Mouse (Mus musculus): ENCODE measurements around the gene Flvcr2. TPM values are rescaled to one million over a fixed set of nuclear protein-coding genes. Genes with fewer than 3 reads are reported as not detected.

Gene Flvcr2
- polyA plus RNA-seq, 1 experiment from 2014 or later, result 6.8 TPM

DNA sequence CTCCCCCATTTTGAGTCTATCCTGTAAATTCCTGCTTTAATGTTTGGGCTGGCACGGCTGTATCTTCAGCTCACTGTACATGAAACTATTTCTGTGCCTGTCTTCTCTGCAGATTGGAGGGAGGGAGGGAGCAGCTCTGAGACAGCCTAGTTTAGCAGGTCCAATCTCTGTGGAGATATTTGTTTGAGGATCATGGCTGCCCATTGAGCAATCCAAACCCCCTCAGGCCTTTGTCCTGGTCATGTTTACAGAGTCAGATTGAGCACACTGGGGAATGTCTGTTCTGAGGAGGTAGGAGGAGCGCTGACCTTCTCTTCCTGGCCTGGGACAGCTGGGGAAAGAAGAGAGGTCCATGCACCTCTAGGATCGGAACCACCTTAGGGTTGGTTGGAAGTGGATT lies 19.9 kb downstream of the Flvcr2 start:
- Histone ChIP-seq H3K4me2 (no peak overlapping the region), H3K27me3 (replicated peaks) (0 out of 2 replicates have a peak, but pooled peaks cover 3% of the 10 kb centered on the region), H3K4me1 (replicated peaks) (peaks cover 33% of the 10 kb centered on the region), H3K4me3 (no peak overlapping the region), H3K9ac (no peak overlapping the region), H3K27ac (ENCODE audit: poor library complexity, severe bottlenecking) (no peak overlapping the region), H3K36me3 (no peaks in the 10 kb centered on the region), H3K9me3 (replicated peaks) (no peaks in the 10 kb centered on the region)
- no peak for ATAC-seq (ENCODE audit: insufficient number of reproducible peaks, low FRiP score)
- WGBS, result 54% methylated on average over 3 of the region's 3 CpGs

DNA sequence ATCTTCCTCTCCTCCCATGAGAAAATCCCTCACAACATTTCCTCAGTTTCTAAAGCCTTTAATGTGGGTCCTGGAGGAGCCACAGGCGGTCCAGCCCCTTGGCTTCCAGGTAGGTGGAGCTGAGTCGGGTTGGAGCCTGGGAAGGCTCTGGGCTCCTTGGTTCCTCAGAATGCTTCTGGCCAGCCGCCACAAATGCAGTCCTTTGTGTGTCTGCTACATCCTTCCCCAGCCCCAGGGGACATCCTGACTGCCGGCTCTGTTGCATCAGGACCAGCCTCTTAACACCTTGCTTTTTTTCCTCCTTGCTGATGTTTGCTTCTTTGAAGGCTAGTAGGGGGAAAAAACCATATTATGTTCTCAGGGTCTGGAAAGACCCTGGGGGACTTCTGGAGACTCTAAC lies 21.4 kb downstream of the Flvcr2 start:
- Histone ChIP-seq H3K9ac (no peak overlapping the region), H3K4me1 (replicated peaks) (peaks cover 25% of the 10 kb centered on the region), H3K4me3 (no peak overlapping the region), H3K27me3 (replicated peaks) (0 out of 2 replicates have a peak, but pooled peaks cover 3% of the 10 kb centered on the region), H3K9me3 (replicated peaks) (no peaks in the 10 kb centered on the region), H3K36me3 (no peaks in the 10 kb centered on the region), H3K27ac (ENCODE audit: poor library complexity, severe bottlenecking) (no peak overlapping the region), H3K4me2 (no peak overlapping the region)
- 50% methylated on average over 4 of the region's 4 CpGs for WGBS
- no peak for ATAC-seq (ENCODE audit: insufficient number of reproducible peaks, low FRiP score)

DNA sequence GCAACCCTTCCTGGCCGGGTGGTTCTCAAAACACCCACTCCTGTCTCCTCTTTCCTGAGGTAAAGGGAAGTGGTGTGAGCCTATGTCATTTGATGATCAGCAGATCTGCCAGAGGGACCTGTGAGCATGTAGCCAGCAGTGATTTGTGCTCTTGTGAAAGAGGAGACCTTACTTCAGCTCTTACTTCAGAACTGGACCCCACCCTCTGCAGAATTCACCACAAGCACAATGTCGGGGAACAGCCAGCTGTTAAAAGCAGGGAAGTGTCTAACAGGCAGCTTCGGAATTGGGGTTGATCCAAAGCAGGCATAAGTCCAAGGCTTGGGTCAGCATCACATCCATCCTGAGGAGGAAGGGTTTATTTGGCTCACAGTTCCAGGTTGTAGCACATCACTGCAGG lies 25.0 kb downstream of the Flvcr2 start:
- Histone ChIP-seq H3K9ac (no peak overlapping the region), H3K27ac (ENCODE audit: poor library complexity, severe bottlenecking) (no peak overlapping the region), H3K27me3 (replicated peaks) (0 out of 2 replicates have a peak, but pooled peaks cover 3% of the 10 kb centered on the region), H3K9me3 (replicated peaks) (peaks cover 4% of the 10 kb centered on the region; the same call in 1 of the 2 replicates), H3K4me2 (no peak overlapping the region), H3K36me3 (no peaks in the 10 kb centered on the region), H3K4me1 (replicated peaks) (peaks cover 3% of the 10 kb centered on the region), H3K4me3 (no peak overlapping the region)
- ATAC-seq (ENCODE audit: insufficient number of reproducible peaks, low FRiP score), result no peak
- WGBS, result 56% methylated on average over 3 of the region's 3 CpGs

DNA sequence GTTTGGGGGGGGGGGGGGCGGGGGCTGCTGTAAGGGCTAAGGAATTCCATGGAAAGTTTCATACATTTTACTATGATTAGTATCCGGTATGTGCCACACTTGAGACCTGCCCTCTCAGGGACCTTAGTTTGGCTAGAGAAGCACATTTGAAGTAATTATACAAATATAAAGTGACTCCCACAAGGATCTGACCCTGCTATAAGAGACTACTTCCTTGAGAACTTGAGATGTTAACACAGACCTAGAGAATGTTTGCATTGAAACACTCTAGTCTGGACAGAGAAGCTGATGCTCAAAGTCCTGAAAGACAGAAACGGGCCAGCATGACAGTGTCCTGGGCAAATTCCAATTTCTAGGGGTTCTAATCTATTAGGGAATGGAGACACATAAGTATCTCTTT lies 32.6 kb downstream of the Flvcr2 start:
- Histone ChIP-seq H3K9ac (no peak overlapping the region), H3K9me3 (replicated peaks) (peaks cover under 1% of the 10 kb centered on the region; the same call in 1 of the 2 replicates), H3K36me3 (no peaks in the 10 kb centered on the region), H3K27me3 (replicated peaks) (no peaks in the 10 kb centered on the region), H3K4me3 (no peak overlapping the region), H3K4me1 (replicated peaks) (no peaks in the 10 kb centered on the region; the same call in 1 of the 2 replicates), H3K4me2 (no peak overlapping the region), H3K27ac (ENCODE audit: poor library complexity, severe bottlenecking) (no peak overlapping the region)
- ATAC-seq (ENCODE audit: insufficient number of reproducible peaks, low FRiP score), result no peak
- 70% methylated on average over 3 of the region's 3 CpGs for WGBS

DNA sequence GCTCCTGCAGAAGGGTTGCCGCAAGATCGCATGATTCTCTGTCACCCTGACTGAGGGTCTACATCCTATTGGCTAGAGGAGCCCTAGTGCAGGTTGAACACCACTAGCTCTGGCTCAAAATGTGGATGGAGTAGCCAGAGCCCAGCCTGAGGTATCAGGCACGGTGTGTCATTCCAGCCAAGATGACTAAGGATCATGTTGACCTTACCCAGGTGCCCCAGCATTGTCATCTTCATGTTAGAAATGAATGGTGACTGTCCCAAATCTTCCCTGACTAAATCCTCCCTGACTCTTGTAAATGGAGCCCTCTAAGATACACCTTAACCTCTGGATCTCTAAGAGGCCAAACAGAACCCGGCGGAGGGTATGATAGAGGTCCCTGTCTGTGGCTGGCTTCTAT lies 33.4 kb downstream of the Flvcr2 start:
- no peaks in the 10 kb centered on the region for H3K36me3 ChIP-seq
- no peak for ATAC-seq (ENCODE audit: insufficient number of reproducible peaks, low FRiP score)
- H3K27me3 ChIP-seq (replicated peaks), result no peaks in the 10 kb centered on the region
- H3K27ac ChIP-seq (ENCODE audit: poor library complexity, severe bottlenecking), result no peak overlapping the region
- no peak overlapping the region for H3K4me3 ChIP-seq
- no peaks in the 10 kb centered on the region for H3K9me3 ChIP-seq (replicated peaks)
- H3K9ac ChIP-seq, result no peak overlapping the region
- 89% methylated on average over 5 of the region's 5 CpGs for WGBS
- H3K4me2 ChIP-seq, result no peak overlapping the region
- no peaks in the 10 kb centered on the region; the same call in 1 of the 2 replicates for H3K4me1 ChIP-seq (replicated peaks)

DNA sequence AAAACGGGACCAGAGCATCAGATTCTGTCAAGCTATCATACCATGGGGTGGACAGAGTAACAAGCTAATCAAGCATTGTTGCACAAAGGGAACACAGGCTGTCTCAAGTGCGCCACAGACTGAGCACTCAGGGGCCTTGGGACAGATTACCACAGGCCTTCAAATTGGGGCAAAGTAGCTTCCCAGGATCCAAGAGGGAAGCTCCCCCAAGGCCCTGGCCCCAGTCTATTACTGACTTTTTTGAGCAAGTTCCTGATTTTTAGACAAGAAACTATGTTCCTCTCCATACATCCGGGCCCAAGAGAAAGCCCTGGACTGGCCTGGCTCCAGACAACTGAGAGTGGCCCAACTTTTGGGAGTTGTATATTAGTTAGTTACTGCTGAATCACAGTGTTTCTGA lies 35.3 kb downstream of the Flvcr2 start:
- Histone ChIP-seq H3K27me3 (replicated peaks) (no peaks in the 10 kb centered on the region), H3K9me3 (replicated peaks) (no peaks in the 10 kb centered on the region), H3K4me1 (replicated peaks) (no peaks in the 10 kb centered on the region; the same call in 1 of the 2 replicates), H3K4me3 (no peak overlapping the region), H3K9ac (no peak overlapping the region), H3K4me2 (no peak overlapping the region), H3K27ac (ENCODE audit: poor library complexity, severe bottlenecking) (no peak overlapping the region), H3K36me3 (no peaks in the 10 kb centered on the region)
- no peak for ATAC-seq (ENCODE audit: insufficient number of reproducible peaks, low FRiP score)
- 79% methylated on average over 3 of the region's 3 CpGs for WGBS

DNA sequence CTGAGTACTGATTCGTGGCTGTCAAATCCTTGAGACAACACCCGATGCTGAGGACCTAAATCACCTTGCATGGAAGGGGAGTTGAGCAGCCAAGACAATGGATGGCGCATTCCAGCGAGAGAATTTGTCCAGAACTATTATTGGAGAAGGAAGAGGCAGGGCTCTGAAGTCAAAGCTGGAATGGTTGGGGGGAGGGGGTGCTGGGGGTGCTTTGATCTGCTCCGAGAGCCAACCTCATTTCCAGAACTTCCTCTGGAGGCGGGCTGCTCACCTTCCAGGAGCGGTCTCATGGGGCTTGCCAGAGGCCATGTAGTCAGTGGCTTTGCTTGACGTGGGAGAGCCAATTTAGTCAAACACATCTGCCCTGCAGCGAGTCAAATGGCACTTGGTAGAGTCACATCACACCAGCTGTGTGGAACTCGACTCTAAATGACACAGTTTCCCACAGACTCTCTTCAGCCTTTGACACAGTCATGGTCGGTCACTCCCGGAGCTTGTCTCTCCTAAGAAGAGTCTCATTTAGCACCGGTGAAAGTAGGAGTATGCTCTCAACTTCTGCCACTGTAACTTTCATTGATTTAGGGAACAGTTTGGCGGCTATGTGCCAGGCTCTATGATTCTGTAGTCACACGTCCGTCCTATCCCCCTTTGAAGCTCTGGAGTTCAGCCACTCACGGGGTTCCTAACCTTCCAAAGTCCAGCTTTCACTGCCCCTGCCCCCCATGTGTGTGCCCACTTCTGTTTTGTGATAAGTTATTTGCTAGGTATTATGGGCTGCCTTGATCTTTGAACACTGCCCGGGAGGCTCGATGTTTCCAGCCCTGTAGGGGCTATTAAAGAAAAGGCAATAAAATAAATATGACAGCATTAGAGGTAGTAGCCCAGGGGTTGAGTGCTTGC lies 38.8 kb downstream of the Flvcr2 start:
- Histone ChIP-seq H3K4me1 (replicated peaks) (no peaks in the 10 kb centered on the region), H3K9me3 (replicated peaks) (no peaks in the 10 kb centered on the region), H3K4me2 (no peak overlapping the region), H3K36me3 (no peaks in the 10 kb centered on the region), H3K9ac (no peak overlapping the region), H3K4me3 (no peak overlapping the region), H3K27me3 (replicated peaks) (no peaks in the 10 kb centered on the region), H3K27ac (ENCODE audit: poor library complexity, severe bottlenecking) (no peak overlapping the region)
- ATAC-seq (ENCODE audit: insufficient number of reproducible peaks, low FRiP score), result no peak
- WGBS, result 70% methylated on average over 19 of the region's 19 CpGs

DNA sequence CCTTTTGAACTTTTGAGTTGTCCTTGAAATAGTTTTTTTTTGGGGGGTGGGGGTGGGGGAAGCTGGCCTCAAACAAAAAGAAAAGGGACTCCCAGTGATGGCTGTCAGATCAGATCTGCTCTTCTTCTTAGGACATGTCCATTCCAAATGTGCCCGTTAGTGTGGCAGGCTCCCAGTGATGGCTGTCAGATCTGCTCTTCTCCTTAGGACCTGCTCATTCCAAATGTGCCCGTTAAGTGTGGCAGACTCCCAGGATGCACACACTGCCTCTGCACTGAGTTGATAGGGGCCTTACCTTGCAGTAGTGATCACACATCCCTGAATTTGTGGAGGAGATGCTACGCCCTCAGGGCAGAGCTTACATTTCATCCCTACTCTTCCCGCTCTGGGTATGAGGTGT lies 45.8 kb downstream of the Flvcr2 start:
- H3K9me3 ChIP-seq (replicated peaks), result no peaks in the 10 kb centered on the region
- no peak for ATAC-seq (ENCODE audit: insufficient number of reproducible peaks, low FRiP score)
- H3K4me1 ChIP-seq (replicated peaks), result 0 out of 2 replicates have a peak, but pooled peaks cover 3% of the 10 kb centered on the region
- no peaks in the 10 kb centered on the region for H3K36me3 ChIP-seq
- 79% methylated on average over 4 of the region's 4 CpGs for WGBS
- H3K4me2 ChIP-seq, result no peak overlapping the region
- no peaks in the 10 kb centered on the region for H3K27me3 ChIP-seq (replicated peaks)
- no peak overlapping the region for H3K9ac ChIP-seq
- H3K4me3 ChIP-seq, result no peak overlapping the region
- H3K27ac ChIP-seq (ENCODE audit: poor library complexity, severe bottlenecking), result no peak overlapping the region

DNA sequence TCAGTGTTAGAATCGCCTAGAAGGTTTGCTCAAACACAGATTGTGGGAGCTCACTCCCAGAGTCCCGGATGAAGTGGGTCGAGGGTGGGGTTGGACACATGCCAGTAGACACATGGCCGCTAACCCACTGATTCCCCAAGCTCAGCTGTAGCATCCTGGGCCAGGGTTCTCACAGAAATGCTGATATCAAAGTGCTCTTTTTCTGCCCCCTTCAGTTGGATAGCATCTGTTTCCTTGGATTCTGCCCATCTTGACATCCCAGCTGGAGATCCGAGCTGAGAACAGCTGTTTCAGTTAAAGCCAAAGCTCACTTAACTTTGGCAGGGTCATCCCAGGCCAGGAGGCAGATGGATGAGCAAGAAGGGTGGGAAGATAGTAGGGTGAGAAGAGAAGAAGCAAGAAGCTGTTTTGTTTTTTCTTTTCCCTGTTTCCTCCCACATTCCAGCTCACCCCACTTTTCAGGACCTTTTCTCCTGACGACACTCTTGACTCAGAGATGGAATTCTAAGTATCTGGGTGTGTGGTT lies 46.5 kb downstream of the Flvcr2 start:
- Histone ChIP-seq H3K4me2 (no peak overlapping the region), H3K36me3 (no peaks in the 10 kb centered on the region), H3K4me3 (no peak overlapping the region), H3K9me3 (replicated peaks) (no peaks in the 10 kb centered on the region), H3K9ac (no peak overlapping the region), H3K27ac (ENCODE audit: poor library complexity, severe bottlenecking) (no peak overlapping the region), H3K4me1 (replicated peaks) (0 out of 2 replicates have a peak, but pooled peaks cover 3% of the 10 kb centered on the region), H3K27me3 (replicated peaks) (no peaks in the 10 kb centered on the region)
- ATAC-seq (ENCODE audit: insufficient number of reproducible peaks, low FRiP score), result no peak
- 56% methylated on average over 6 of the region's 6 CpGs for WGBS

DNA sequence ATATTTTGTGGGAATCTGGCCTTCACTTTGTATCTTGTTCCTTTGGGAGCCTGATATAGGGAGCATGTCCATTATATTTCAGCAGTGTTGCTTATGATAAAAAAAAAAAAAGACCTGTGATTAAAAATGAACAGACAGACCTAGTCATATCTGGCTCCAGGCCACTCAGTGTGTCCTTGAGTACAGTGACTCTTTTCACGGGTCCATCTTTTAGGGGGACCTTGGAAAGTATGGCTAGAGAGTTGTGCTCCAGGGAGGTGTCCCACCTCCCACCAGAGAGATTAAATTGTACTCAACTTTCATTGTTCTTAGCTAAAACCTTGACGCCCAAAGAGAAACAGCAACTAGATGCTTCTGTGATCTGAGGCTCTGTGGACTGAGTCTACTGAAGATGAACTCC lies 47.8 kb downstream of the Flvcr2 start:
- Histone ChIP-seq H3K4me1 (replicated peaks) (0 out of 2 replicates have a peak, but pooled peaks cover 3% of the 10 kb centered on the region), H3K36me3 (no peaks in the 10 kb centered on the region), H3K27ac (ENCODE audit: poor library complexity, severe bottlenecking) (no peak overlapping the region), H3K9me3 (replicated peaks) (no peaks in the 10 kb centered on the region), H3K4me2 (no peak overlapping the region), H3K9ac (no peak overlapping the region), H3K4me3 (no peak overlapping the region), H3K27me3 (replicated peaks) (no peaks in the 10 kb centered on the region)
- no peak for ATAC-seq (ENCODE audit: insufficient number of reproducible peaks, low FRiP score)
- 70% methylated on average over 2 of the region's 2 CpGs for WGBS

DNA sequence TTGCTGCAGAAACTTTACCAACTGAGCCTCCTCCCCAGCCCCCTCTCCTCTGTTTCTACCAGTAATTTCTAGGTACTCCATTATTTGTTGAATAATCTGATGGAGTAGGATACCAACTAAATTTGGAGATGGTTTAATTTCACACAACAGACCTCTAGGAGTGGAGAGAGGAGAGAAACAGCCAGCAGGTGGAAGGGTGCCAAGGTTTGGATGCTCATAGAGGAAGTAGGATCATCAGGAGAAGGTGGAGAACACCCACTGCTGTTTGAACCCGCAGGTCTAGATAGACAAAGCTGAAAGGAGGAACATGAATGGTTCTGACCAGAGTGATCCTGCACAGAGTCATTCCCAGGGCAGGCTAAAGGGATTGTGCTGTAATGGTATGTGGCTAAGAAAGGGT lies 49.2 kb downstream of the Flvcr2 start:
- Histone ChIP-seq H3K4me1 (replicated peaks) (0 out of 2 replicates have a peak, but pooled peaks cover 3% of the 10 kb centered on the region), H3K27ac (ENCODE audit: poor library complexity, severe bottlenecking) (no peak overlapping the region), H3K9ac (no peak overlapping the region), H3K27me3 (replicated peaks) (no peaks in the 10 kb centered on the region), H3K4me3 (no peak overlapping the region), H3K9me3 (replicated peaks) (no peaks in the 10 kb centered on the region), H3K4me2 (no peak overlapping the region), H3K36me3 (no peaks in the 10 kb centered on the region)
- 76% methylated on average over 1 of the region's 1 CpGs for WGBS
- ATAC-seq (ENCODE audit: insufficient number of reproducible peaks, low FRiP score), result no peak

All from heart, embryonic 12.5 days (tissue).